Mouse (Mus musculus) cerebellum, postnatal 25 days (tissue): ENCODE data around the gene Ropn1l.

Source experiments
- DNase-seq, 2 experiments: peaks; one replicate each; pipeline ENCODE4 v3.0.0; 2021; ENCODE audit warnings: mixed read lengths in 2 of 2

Gene Ropn1l

DNA sequence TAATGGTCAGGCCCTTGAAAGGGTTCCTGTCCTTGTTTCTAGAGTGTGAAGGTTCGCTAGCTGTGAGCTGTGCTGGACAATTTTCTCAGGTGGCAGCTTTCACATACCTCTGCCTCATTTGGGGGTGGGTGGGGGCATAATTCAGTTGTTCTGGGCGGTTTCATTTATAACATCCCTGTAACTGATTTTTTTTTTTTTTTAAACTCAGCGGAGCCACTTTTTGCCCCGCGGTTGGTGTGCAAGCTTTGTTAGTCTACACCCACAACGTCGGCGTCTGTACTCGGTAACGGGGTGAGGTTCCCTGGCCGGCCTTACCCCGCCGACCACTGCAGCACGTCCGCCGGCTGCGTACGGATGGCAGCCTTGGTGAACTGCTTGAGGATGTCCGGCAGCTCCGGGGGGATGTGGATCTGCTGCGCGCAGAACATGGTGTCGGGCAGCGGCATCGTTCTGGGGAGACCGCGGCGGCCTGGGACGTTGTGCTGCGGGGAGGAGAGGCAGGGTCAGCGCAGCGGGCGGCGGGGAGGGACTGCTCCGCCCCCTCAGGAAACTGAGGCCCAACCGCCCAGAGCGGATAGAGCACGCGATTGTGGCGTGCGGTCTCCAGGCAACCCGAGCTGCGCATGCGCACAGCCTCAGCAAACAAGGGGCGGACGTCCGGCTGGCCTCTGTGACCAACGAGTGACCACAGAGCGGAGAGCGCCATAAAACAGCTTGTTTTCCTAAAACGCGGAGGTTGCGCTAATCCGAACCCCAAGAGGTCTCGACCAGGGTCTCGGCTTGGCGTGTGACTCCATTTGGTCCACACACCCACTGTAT, at the start of gene Ropn1l:
Gene Ropn1l (minus strand): TSS at position 640 of the 819 bp plus-strand sequence.
- peak; percentile 91 to 94 for DNase-seq

DNA sequence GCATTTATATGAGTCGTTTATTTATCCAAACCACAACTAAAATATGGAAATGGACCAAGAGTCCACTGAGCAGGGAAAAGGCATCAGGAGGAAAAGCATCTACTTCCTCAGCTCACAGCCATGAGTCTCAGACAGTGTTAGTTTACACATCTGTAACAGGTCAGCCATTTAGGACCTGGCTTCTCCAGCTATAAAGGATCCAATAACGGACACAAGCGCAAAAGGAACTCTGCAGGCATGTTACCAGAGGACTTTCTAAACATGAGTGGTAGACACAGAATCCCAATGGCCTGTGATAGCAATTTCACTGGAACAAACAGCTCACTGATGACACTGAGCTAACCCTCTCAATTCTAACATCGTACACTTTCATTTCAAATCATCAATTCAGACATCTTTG, 49.5 kb upstream of the Ropn1l start:
- no peak for DNase-seq

DNA sequence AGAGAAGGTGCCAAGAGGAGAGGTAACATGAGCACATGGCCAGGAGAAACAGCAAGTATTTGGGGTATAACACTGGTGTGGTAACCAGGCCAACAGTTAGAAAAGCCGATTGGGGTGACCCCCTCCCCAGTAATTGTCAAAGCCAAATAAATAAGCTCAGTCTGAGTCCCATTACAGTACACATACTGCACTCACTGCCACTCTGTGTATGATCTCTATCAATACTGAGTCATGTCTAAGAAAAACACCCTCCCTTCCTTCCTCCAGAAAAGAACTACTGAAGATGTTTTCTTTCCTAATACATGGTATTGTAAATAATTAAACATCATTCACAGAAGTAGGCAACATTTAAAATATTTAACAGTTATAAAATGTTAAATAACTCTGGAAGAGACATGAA, 48.8 kb upstream of the Ropn1l start:
- peak in 1 of 2 experiments; percentile 15 for DNase-seq

DNA sequence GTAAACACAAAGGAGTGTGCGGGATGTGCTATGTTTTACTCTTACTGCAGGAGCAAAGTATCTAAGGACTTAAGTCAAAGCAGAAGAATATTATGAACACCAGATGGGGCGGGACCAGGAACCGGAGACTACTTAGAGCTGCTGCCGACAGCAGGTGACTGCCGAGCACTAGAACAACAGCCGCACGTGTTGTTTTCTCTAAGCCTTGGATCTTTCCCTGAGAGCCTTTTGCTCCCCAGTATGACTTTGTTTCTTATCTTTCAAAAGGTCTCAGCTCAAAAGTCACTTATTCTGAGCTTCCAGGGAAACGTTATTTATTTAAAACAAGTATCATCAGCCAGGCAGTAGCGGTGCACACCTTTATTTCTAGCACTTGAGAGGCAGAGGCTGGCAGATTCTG, 41.3 kb upstream of the Ropn1l start:
- DNase-seq, result no peak

DNA sequence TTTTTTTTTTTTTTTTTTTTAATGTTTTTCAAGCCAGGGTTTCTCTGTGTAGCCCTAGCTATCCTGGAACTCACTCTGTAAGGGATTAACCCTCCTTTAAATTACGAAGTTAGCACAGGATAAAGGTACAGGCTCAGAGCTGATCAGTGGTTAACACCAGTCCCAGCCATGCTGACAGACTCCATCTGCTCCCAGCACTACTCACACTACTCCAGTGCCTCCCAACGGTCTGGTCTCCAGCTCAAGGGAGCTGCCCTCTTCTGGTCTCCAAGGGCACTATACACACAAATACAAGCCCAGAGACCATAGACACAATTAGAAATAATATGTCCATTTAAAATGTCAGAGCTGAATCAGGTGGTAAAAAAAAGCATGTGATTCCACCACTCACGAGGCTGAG, 40.8 kb upstream of the Ropn1l start:
- DNase-seq, result no peak

DNA sequence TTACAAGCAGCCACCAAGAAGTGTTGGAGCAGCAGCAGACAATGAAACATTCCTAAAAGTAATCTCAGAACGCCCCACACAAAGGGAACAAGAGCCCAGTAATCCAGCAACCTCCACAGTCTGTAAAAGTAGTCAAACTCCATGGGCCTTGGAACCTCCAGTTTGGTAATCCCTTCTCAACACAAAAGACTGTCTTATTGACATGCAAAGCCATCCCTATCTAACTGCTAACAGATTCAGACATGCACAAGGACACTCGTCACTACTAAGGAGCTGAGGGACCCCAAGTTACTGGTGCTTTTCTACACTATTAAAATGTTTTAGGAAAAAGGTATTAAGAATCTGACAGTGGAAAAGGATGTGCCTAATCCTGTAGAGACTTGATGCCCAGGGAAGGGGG, 33.9 kb upstream of the Ropn1l start:
- DNase-seq, result no peak

DNA sequence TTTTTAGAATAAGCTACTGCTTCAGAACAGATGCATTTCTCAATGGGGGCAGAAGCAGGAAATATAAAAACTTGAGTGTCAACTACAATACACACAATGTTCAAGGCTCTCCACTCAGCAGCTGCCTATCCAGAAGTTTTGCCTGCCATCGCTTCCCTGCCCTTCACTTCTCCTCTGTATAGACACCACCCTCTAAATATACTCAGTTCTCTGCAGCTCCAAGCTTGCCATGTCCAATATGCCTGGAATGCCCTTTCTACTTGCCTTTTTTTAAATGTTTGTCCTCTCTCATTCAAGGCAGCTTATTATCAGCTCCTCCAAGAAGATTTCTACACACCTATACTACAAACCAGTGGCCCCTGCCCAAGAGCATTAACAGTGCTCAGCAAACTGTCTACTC, 23.1 kb upstream of the Ropn1l start:
- no peak for DNase-seq

DNA sequence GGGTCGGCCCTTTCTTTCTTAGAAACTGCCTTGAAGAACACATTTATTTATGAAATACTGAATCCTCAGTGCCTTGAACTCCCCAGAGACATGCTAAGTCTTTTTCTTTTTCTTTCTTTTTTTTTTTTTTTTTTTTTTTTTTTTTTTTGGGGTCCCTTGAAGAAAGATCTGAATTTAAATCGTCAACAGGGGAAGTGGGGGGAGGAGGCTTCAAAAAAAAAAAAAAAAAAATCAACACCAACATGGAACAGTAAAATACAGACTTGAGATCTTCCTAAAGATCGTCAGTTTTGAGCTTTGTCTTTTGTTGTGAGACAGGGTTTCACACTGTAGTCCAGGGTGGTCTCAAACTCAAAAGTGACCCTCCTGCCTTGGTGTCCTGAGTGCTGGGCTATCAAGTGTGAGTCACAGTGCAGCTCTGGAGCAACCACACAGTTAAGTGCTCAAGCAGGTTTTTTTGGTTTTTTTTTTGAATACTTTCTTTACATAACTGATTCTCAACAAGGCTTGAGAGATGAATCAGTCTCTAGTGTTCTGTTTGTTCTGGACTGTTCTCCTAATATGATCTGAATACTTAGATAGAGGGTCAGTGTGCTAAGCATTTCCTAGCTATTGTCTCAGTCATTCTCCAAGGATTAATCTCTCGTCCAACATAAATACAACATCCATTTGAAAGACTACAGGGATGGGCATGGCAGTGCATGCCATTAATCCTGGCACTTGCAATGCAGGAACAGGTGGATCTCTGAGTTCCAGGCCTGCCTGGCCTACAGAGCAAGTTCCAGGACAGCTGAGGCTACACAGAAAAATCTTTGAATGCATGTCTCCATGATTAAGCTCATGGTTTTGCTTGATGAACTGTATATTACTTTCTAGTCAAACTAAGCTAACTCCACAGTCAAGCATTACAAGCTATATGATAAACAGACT, 19.4 kb upstream of the Ropn1l start:
- no peak for DNase-seq

DNA sequence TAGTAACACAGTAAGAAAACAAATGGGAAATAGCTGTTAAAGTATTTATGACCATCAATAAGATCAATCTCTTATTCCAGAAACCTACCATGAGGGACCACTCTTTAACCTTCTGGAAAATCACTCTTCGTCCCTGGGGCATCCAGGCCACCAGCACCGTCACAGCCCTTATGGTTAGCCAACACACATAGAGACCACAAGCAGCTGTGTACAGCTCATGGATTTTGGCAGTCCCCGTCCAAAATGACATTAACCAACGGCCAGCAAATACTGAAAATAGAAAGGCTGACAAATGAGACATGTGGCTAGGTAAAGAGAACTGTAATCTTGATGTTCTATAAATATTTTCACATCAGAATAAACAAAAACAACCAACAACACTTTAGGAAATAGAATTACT, 18.0 kb upstream of the Ropn1l start:
- DNase-seq, result no peak

DNA sequence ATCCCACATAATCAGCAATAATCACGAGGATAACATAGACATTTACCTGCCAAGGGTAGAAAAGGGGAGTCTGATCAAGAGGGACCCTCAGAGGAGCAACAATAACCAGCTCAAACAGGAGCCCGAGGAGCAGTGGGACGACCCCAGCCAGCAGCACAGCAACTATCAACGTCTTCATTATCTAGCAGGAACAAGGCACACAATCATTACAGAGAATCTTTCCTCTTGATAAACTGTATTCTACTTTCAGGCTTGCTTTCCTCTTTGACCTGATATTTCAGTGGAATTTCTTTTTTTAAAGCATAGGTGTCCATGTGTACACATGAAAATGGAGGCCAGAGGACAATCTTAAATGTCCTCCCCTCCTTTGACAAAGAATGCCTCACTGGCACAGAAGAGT, 16.0 kb upstream of the Ropn1l start:
- DNase-seq, result no peak

DNA sequence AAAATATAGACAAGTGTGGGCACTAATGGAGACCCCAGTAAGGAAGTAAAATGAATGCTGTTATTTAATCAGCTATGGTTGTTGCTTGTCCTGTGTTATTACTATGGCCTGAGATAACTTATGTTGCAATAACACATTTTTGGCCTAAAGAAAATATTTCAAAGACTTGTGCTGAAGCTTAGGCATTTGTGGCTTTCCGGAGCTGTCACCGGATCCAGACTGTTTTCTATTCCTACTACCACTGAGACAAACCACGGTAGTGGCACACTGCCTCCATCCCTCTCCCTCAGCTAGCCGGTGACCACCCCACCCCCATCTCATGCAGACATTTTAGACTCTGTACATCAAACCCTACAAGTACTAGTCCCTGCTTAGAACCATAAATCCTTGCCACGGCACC, 15.3 kb upstream of the Ropn1l start:
- no peak for DNase-seq

DNA sequence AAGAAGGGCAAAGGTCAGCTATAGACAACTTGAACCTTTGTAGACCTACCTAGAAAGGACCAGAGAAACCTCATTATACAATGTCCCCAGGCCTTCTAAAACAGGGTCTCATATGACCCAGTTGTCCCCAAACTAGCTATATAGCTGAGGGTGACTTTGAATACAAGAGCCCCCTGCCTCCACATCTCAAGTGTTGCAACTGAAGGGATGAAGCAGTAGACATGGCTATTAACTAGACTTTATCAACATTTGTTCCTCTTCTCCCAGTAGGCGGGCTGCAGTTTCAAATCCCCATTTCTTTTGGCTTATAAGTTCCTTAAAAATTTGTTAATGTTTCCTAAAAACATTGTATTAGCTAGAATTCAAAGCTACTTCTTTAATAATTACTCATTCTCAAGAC, 13.2 kb upstream of the Ropn1l start:
- no peak for DNase-seq

DNA sequence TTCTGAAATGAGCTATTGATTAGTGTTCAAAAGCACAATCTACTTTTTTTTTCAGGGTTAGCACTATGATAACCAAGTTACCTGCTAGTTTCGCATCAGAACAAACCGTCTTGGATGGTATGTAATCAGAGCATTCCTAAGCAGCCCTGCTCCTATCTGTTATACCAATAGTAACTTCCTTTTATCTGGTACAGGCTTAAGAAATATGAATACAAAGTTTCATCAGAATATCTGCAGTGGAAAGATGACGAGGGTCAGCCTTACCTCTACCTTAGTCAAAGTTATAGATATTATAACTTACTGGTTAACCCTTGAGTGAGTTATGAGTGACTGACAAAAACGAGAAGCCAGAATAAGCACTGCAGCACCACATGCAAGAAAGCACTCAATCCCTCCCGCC, 12.8 kb upstream of the Ropn1l start:
- no peak for DNase-seq

DNA sequence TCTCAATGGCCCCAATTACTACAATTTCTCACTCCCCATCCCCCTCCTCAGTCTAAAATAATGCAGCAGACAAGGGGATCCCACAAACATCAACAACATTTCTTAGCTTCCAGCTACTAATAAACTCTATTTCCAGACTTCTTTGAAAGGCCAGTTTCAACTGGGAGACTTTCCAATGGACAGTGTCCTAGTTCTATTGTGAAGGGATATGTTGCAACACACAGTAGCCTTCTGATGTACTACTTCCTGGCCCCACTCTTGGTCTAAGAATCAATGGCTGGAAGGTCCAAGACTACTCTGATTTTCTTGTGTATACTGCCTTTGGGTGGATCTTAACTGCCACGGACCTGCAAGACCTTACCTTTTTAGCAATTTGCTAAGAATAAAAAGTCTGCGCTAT, 12.3 kb upstream of the Ropn1l start:
- DNase-seq, result no peak

DNA sequence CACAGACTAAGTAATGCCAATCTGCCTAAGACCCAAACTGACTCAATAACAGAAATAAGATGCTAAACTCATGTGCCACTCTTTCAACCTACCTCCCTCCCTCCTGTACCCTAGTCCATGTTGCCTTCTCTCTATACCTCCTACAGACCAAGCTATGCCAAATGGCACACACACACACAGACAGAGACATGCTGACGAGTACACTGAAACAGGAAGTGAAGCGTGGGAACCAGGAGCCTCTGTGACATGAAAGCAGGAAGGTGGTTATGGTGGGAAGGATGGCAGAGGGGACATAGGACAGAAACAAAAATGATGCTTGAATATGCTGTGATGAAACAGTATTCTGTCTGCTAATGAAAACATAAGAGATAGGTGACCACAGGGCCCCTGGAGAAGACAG, 7.0 kb upstream of the Ropn1l start:
- DNase-seq, result no peak

DNA sequence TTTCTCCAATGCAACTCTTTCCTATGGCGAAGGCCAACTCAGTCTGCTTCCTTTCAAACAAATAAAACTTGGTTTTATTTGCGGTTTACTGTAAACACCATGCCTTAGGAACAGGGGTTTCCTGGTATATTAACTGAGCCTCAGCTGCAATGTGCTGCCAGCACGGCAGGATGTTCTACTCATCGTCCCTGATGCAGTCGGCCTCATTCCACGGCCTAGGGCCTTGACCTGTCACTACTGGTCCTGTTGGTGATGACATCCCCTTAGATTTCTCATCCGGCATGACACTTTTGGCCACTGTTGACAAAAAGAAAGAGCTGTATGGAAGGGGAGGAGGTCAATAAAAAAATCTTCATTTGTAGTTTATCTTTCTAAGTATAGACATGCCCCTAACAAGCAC, 4.5 kb upstream of the Ropn1l start:
- no peak for DNase-seq

DNA sequence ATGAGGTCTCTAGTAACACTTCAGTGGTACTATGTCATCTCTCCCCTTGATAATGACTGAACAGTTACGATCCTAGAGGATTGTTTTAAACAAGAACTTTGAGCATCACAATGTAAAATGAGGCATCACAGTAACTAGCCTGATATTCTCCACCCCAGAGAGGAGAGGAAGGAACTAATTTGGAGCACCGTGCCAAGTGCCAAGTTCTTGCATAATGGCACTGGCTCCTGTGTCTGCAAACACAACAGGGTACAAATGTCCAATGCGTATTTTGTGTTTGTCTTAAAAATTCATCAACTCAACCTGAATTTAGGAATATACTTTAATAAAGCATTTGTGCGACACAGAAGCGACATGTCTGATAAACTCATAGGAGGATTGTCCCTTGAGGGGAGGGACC, 2.8 kb upstream of the Ropn1l start:
- peak in 1 of 2 experiments; percentile 51 for DNase-seq

DNA sequence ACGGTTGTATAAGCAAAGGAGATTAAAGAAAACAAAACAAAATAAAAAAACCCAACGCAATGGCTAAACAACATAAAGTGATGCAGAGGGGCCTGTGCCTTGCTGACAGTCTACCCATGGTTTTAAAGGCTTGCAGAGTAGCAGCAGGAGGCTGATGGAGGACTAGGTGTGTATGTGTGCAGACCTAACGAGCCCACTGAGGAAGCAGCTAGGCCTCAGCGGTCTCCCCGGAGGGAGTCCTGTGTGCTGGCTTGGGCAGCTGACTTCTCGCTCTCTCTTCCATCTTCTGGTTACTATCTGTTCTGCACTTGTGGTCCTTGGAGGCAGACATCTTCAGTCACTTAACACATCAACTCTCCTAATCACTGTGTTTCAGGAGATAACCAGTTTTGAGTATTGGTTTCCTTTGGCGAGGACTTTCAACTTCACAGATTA, 1.3 kb upstream of the Ropn1l start:
- DNase-seq, result no peak

DNA sequence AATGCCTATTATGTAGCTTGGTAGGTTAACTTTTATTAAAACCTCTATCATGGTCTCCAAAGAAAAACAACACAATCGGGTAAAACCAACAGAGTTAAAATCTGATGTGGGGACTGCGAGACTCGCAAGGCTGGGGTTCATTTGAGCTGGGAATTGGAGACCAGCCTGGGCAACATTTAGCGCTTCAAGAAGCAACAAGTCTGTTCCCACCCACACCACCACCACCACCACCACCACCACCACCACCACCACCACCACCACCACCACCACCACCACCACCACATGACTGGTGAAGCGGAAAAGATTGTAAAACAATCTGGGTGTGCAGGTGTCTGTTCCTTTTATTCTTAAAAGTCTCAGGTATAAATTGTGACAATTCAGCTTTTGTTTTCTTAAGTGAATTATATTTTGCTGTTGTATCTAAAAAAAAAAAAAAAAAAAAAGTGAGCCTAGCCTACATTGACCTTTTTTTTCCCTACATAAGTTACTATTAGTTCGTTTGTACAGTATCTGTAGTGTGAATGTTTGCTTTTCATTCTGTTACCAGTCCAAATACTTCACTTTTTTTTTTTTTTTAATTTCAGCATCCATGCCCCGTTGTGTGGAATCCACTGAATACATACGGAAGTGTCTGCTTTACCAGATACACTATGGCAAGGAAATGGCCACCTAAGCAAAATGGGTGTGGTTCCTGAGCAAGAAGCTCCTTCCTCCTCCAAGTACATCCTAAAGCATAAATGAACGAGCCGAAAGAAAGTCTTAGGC, 741 bp upstream of the Ropn1l start:
- no peak for DNase-seq

DNA sequence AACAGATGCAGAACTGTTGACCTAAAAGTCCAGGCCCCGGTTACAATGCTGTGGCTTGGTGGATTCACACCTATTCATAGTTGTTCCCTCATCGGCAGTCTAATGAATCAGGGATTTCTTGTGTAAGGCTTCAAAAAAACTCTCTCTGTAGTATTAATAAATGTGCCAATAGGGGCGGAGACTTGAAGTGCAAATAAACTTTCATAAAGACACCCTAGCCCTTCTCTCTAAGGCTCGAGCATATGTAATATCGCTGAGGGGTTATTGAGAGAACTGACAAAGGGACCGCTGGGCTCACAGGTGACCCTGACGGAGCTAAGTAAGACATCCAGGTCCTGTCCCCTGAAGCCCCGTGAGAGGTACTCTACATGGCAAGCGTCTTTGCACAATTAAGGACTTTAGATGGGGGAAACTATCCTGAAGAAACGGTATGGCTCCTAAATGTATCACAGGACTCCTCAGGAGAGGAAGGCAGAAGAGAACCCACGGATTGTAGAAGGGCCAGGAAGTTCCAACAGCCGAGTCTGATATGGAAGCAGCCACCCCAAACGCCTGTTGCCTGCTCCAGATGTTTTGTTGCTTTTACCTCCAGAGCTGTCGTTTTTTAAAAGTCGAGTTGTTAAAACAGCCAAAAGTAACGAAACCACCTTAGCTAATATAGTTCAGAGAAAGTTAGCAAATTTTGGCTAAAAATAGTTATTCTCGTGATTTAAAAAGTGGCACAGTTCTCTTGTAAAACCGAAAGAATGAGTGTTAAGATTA, 1.0 kb downstream of the Ropn1l start:
- DNase-seq, result no peak

DNA sequence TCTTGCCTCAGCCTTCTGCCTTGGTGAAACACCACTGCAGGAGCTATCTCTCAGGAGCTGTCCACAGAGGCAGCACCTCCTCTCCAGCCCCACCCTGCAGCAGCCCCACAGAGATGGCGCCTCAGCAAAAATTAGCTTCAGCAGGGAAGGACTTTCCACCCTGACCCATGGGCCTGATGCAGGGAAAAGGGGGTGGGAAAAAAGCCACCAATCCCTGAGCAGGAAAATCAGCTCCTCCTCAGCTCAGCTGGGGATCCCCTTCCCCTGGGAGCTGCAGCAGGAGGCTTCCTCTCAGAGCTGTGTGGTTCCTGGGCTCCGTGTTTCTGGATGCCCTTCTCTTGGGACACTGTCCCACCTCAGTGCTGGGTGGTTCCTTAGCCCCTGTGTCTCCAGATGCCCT, 3.8 kb downstream of the Ropn1l start:
- no peak for DNase-seq

DNA sequence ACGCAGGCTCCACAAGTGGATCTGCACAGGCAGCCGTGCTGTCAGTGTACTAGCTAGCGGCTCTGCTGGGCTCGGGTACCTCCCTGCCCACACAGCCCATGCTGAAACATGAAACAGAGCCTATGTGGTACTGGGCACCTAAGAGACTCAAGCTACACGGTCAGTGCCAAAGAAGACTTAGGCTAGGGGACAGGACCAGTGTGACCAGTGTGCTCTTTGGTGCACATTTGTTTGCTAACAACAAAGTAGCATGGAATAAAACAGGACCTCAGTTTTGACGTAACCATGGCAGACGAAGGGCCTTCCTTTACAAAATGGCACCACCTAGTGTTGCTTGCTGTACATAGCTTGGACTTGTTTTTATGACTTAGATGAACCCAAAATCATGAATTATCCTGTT, 6.4 kb downstream of the Ropn1l start:
- DNase-seq, result peak; percentile 34 to 59
